Mouse (Mus musculus): ENCODE data around the gene Enox1. TPM values are rescaled to one million over a fixed set of nuclear protein-coding genes. Genes with fewer than 3 reads are reported as not detected.

Enox1 gene
- polyA plus RNA-seq, 1 experiment, result 3.1 TPM

DNA sequence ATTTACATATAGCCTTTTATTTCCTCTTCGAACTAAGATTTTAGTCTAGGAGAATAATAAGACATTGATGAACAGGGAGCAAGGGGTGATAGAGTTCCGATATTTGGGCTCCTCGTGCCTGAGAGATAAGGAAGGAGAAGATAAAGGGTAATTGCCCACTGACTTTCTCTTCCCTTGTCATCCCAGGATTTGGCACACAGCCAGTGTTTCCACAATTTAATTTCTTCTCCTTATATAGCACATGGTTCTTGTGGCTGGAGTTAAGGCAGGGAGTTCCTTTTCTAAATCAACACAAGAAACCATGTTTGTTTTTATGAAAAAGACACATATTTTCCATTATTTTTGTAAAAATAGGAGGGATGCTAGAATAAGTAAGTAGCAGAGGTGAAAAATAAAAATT is 299.5 kb downstream of the Enox1 start:
- no peak overlapping the region for H3K4me2 ChIP-seq (ENCODE audit: low read depth)
- H3K4me3 ChIP-seq, result no peak overlapping the region
- no peaks in the 10 kb centered on the region for H3K36me3 ChIP-seq (ENCODE audit: control insufficient read depth, insufficient read depth)
- TF ChIP-seq REST (IDR thresholded peaks at IDR 0.05; ENCODE audit: insufficient read depth, insufficient read length) (no peak), TCF3 (IDR thresholded peaks at IDR 0.05; ENCODE audit: insufficient read length, low read depth) (no peak), POLR2A (IDR thresholded peaks at IDR 0.05; ENCODE audit: insufficient read length, low read depth) (no peak), SRF (IDR thresholded peaks at IDR 0.05; ENCODE audit: control insufficient read depth, insufficient read length, low read depth) (no peak), E2F4 (IDR thresholded peaks at IDR 0.05; ENCODE audit: insufficient read depth) (no peak), MYOG (IDR thresholded peaks at IDR 0.05; ENCODE audit: control insufficient read depth in 1 of 3, insufficient read depth in 1 of 3, insufficient read length in 2 of 3, low read depth in 2 of 3) (no peak), MYOD1 (IDR thresholded peaks at IDR 0.05; ENCODE audit: control insufficient read depth in 1 of 3, insufficient read length in 2 of 3, low read depth in 2 of 3) (no peak)
- no peaks in the 10 kb centered on the region for H3K27me3 ChIP-seq (ENCODE audit: control insufficient read depth, insufficient read depth, insufficient read length)
- H3ac ChIP-seq (ENCODE audit: control insufficient read depth, insufficient read length), result no peak overlapping the region
- no peaks in the 10 kb centered on the region for H3K79me2 ChIP-seq (ENCODE audit: control insufficient read depth, insufficient read depth)

DNA sequence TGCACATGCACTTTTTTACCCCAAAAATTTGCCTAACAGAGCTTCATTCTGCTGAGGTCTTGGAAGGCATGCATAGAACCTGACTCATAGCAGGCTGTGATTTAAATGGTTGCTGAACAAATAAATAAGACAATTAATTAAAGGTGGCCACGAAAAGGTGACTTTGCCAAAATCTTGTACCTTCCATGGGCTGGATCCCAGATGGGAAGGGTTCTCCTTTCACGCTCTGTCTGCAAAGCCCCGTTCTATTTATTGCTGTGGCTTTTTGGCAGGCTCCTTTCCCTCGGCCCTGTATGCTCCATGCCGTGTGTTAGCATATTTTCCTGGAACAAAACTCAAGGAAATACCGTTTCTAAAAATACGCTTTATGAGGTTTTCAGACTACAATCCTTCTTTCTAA is 300.3 kb downstream of the Enox1 start:
- H3K36me3 ChIP-seq (ENCODE audit: control insufficient read depth, insufficient read depth), result no peaks in the 10 kb centered on the region
- no peaks in the 10 kb centered on the region for H3K79me2 ChIP-seq (ENCODE audit: control insufficient read depth, insufficient read depth)
- TF ChIP-seq POLR2A (IDR thresholded peaks at IDR 0.05; ENCODE audit: insufficient read length, low read depth) (no peak), MYOD1 (IDR thresholded peaks at IDR 0.05; ENCODE audit: control insufficient read depth in 1 of 3, insufficient read length in 2 of 3, low read depth in 2 of 3) (no peak), USF1 (IDR thresholded peaks at IDR 0.05; ENCODE audit: low read depth) (no peak), MAX (IDR thresholded peaks at IDR 0.05; ENCODE audit: low read depth) (no peak), CEBPB (IDR thresholded peaks at IDR 0.05; ENCODE audit: insufficient read depth, poor library complexity, severe bottlenecking) (no peak), REST (IDR thresholded peaks at IDR 0.05; ENCODE audit: insufficient read depth, insufficient read length) (no peak), E2F4 (IDR thresholded peaks at IDR 0.05; ENCODE audit: insufficient read depth) (no peak), TCF12 (IDR thresholded peaks at IDR 0.05; ENCODE audit: insufficient read depth, poor library complexity, severe bottlenecking) (no peak), SRF (IDR thresholded peaks at IDR 0.05; ENCODE audit: control insufficient read depth, insufficient read length, low read depth) (no peak), MYOG (IDR thresholded peaks at IDR 0.05; ENCODE audit: control insufficient read depth in 1 of 3, insufficient read depth in 1 of 3, insufficient read length in 2 of 3, low read depth in 2 of 3) (no peak), POLR2AphosphoS2 (IDR thresholded peaks at IDR 0.05; ENCODE audit: insufficient read length, low read depth) (no peak), TCF3 (IDR thresholded peaks at IDR 0.05; ENCODE audit: insufficient read length, low read depth) (no peak)
- H3K4me3 ChIP-seq, result no peak overlapping the region
- H3K27me3 ChIP-seq (ENCODE audit: control insufficient read depth, insufficient read depth, insufficient read length), result no peaks in the 10 kb centered on the region
- H3ac ChIP-seq (ENCODE audit: control insufficient read depth, insufficient read length), result no peak overlapping the region
- H3K4me2 ChIP-seq (ENCODE audit: low read depth), result peak overlapping the region; percentile 20

DNA sequence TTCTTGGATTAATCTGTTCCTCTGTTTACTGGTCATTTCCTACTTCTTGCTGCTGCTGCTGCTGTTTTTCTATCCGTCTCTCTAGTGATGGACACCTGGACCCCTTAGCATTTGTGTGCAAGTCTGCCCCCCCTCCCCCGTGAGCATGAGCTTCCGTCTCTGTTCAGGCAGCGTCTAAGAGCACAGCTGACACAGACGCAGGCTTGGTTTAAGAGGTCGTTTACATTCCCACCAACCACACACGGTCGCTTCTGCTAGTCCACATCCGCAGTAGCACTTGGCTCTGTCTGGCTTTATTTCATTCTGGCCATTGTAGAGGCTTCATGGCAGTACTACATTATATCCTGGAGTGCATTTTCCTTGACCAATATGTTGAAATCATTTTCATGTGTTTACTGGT is 301.7 kb downstream of the Enox1 start:
- H3ac ChIP-seq (ENCODE audit: control insufficient read depth, insufficient read length), result no peak overlapping the region
- no peaks in the 10 kb centered on the region for H3K79me2 ChIP-seq (ENCODE audit: control insufficient read depth, insufficient read depth)
- H3K4me2 ChIP-seq (ENCODE audit: low read depth), result no peak overlapping the region
- H3K36me3 ChIP-seq (ENCODE audit: control insufficient read depth, insufficient read depth), result no peaks in the 10 kb centered on the region
- TF ChIP-seq TCF12 (IDR thresholded peaks at IDR 0.05; ENCODE audit: insufficient read depth, poor library complexity, severe bottlenecking) (no peak), MYOD1 (IDR thresholded peaks at IDR 0.05; ENCODE audit: control insufficient read depth in 1 of 3, insufficient read length in 2 of 3, low read depth in 2 of 3) (peak in 1 of 3 experiments; percentile 4), MYOG (IDR thresholded peaks at IDR 0.05; ENCODE audit: control insufficient read depth in 1 of 3, insufficient read depth in 1 of 3, insufficient read length in 2 of 3, low read depth in 2 of 3) (peak in 1 of 3 experiments; percentile 7)
- no peaks in the 10 kb centered on the region for H3K27me3 ChIP-seq (ENCODE audit: control insufficient read depth, insufficient read depth, insufficient read length)
- no peak overlapping the region for H3K4me3 ChIP-seq

DNA sequence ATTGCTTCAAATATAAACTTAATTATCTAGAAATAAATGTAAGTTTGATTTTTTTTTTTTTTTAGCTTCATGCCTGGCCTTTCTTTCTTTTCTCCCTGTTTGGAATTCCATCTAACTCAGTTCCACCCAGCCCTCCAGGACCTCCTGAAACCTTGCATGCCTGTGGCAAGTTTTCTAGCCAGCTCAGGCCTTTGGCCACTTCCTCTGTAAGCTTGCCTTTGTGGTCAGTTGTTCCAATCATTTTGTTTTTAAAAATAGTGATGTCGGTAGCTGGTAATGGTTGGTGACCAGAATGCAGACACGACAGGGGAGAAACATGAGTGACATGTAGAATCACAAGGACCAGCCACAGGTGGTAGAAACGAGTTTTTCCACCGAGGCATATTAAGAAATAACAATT is 307.4 kb downstream of the Enox1 start:
- no peaks in the 10 kb centered on the region for H3K36me3 ChIP-seq (ENCODE audit: control insufficient read depth, insufficient read depth)
- no peak overlapping the region for H3ac ChIP-seq (ENCODE audit: control insufficient read depth, insufficient read length)
- no peak overlapping the region for H3K4me3 ChIP-seq
- H3K27me3 ChIP-seq (ENCODE audit: control insufficient read depth, insufficient read depth, insufficient read length), result no peaks in the 10 kb centered on the region
- H3K79me2 ChIP-seq (ENCODE audit: control insufficient read depth, insufficient read depth), result no peaks in the 10 kb centered on the region
- TF ChIP-seq USF1 (IDR thresholded peaks at IDR 0.05; ENCODE audit: low read depth) (no peak), SRF (IDR thresholded peaks at IDR 0.05; ENCODE audit: control insufficient read depth, insufficient read length, low read depth) (no peak), MAX (IDR thresholded peaks at IDR 0.05; ENCODE audit: low read depth) (no peak), CEBPB (IDR thresholded peaks at IDR 0.05; ENCODE audit: insufficient read depth, poor library complexity, severe bottlenecking) (no peak), REST (IDR thresholded peaks at IDR 0.05; ENCODE audit: insufficient read depth, insufficient read length) (no peak), TCF12 (IDR thresholded peaks at IDR 0.05; ENCODE audit: insufficient read depth, poor library complexity, severe bottlenecking) (no peak), POLR2AphosphoS2 (IDR thresholded peaks at IDR 0.05; ENCODE audit: insufficient read length, low read depth) (no peak), E2F4 (IDR thresholded peaks at IDR 0.05; ENCODE audit: insufficient read depth) (no peak), TCF3 (IDR thresholded peaks at IDR 0.05; ENCODE audit: insufficient read length, low read depth) (no peak), MYOG (IDR thresholded peaks at IDR 0.05; ENCODE audit: control insufficient read depth in 1 of 3, insufficient read depth in 1 of 3, insufficient read length in 2 of 3, low read depth in 2 of 3) (no peak), MYOD1 (IDR thresholded peaks at IDR 0.05; ENCODE audit: control insufficient read depth in 1 of 3, insufficient read length in 2 of 3, low read depth in 2 of 3) (no peak), POLR2A (IDR thresholded peaks at IDR 0.05; ENCODE audit: insufficient read length, low read depth) (no peak)
- H3K4me2 ChIP-seq (ENCODE audit: low read depth), result peak overlapping the region; percentile 54

DNA sequence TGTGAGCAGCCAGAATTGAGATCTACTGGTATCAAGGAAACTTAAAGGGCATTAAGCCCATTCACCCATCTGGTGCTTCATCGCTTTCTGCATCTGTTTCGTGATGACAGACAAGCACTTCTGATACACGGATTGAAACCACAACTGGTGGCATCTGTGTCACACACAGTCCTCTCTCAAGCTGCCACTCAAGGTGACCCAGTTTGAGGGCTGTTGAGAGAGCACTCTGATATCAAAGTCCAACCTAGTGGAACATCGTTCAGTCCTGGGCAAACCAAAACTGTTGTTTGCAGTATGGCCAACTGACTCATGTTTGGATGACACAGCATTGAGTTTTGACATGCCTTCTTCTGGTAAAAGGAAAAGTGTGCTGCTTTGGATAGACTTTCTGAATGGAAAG is 308.2 kb downstream of the Enox1 start:
- Histone ChIP-seq H3K4me2 (ENCODE audit: low read depth) (peak overlapping the region; percentile 54), H3K79me2 (ENCODE audit: control insufficient read depth, insufficient read depth) (no peaks in the 10 kb centered on the region), H3K36me3 (ENCODE audit: control insufficient read depth, insufficient read depth) (no peaks in the 10 kb centered on the region)

More for the DNA sequence above, 308.2 kb downstream of the Enox1 start:
- peak; percentile 36 for TF ChIP-seq TCF3 (IDR thresholded peaks at IDR 0.05; ENCODE audit: insufficient read length, low read depth)
- TF ChIP-seq POLR2AphosphoS2 (IDR thresholded peaks at IDR 0.05; ENCODE audit: insufficient read length, low read depth), result no peak
- peak; percentile 76 to 97 (median 94) for TF ChIP-seq MYOD1 (IDR thresholded peaks at IDR 0.05; ENCODE audit: control insufficient read depth in 1 of 3, insufficient read length in 2 of 3, low read depth in 2 of 3)
- peak in 2 of 3 experiments; percentile 65 to 75 for TF ChIP-seq MYOG (IDR thresholded peaks at IDR 0.05; ENCODE audit: control insufficient read depth in 1 of 3, insufficient read depth in 1 of 3, insufficient read length in 2 of 3, low read depth in 2 of 3)
- Histone ChIP-seq H3K4me3 (no peak overlapping the region), H3K27me3 (ENCODE audit: control insufficient read depth, insufficient read depth, insufficient read length) (no peaks in the 10 kb centered on the region), H3ac (ENCODE audit: control insufficient read depth, insufficient read length) (no peak overlapping the region)

Data from myocyte (in vitro differentiated cells).